Mouse (Mus musculus) cortical plate, adult 2 months (tissue): ENCODE results near the gene Lrrc9.

ENCODE experiments used
- CTCF ChIP-seq: fragments of 200-500 bp; IDR thresholded peaks from 2 replicates; pipeline ENCODE4 v1.5.1; 2011; ENCODE audit warnings: mild to moderate bottlenecking, control low read depth, low read length; ENCODE audit not compliant: insufficient read depth; ENCODE audit errors: extremely low read depth
- POLR2A ChIP-seq: fragments of 200-500 bp; IDR thresholded peaks from 2 replicates; pipeline ENCODE4 v1.6.1; 2011; ENCODE audit warnings: mild to moderate bottlenecking, low read length, control low read depth; ENCODE audit not compliant: insufficient read depth; ENCODE audit errors: extremely low read depth

- TF ChIP-seq CTCF = no peak
- TF ChIP-seq POLR2A = no peak
These were observed 32.7 kb upstream of the Lrrc9 start, which contains the start of gene Rtn1 for GRCm38 (mm10) chr12:72408954-72409353.
